In genomic region chr10:78028129-78028528, GRCm38 (mm10) we compare ENCODE assay signal across 8 mouse cellular contexts. TPM values are rescaled to one million over a fixed set of nuclear protein-coding genes. Genes with fewer than 3 reads are reported as not detected.
DNase-seq lines count a peak whose midpoint lies in the region; ATAC-seq and TF ChIP-seq lines count a peak whose summit lies in the region.

No protein-coding gene starts in this region.

- no peaks in the 10 kb centered on the region for H3K4me1 ChIP-seq in embryonic facial prominence, embryonic 11.5 days (ENCODE audit: control insufficient read depth, insufficient read depth, low read length)
- no peaks in the 10 kb centered on the region for H3K4me1 ChIP-seq in heart, embryonic 10.5 days
- H3K4me1 ChIP-seq in liver, postnatal 0 days (ENCODE audit: insufficient read depth), result no peaks in the 10 kb centered on the region
- H3K4me1 ChIP-seq in neural tube, embryonic 14.5 days (ENCODE audit: control insufficient read depth, insufficient read depth, low read length), result no peaks in the 10 kb centered on the region

- no peak overlapping the region for H3ac ChIP-seq in C2C12 (ENCODE audit: control insufficient read depth, insufficient read length, low read depth)

- H3K4me2 ChIP-seq in embryonic facial prominence, embryonic 11.5 days (ENCODE audit: low read depth, low read length), result no peak overlapping the region
- no peak overlapping the region for H3K4me2 ChIP-seq in liver, postnatal 0 days (ENCODE audit: low read depth, low read length)
- H3K4me2 ChIP-seq in neural tube, embryonic 14.5 days (ENCODE audit: low read depth, low read length), result no peak overlapping the region

- no peaks in the 10 kb centered on the region for H3K79me2 ChIP-seq in C2C12 (ENCODE audit: control insufficient read depth, insufficient read depth)

- H3K27ac ChIP-seq in embryonic facial prominence, embryonic 11.5 days (replicated peaks; ENCODE audit: low read depth, low read length), result no peak overlapping the region
- H3K27ac ChIP-seq in heart, embryonic 10.5 days, result no peak overlapping the region
- no peak overlapping the region for H3K27ac ChIP-seq in liver, postnatal 0 days (ENCODE audit: low read depth)
- H3K27ac ChIP-seq in neural tube, embryonic 14.5 days (ENCODE audit: low read depth, low read length), result no peak overlapping the region

- TF ChIP-seq EP300 in liver, postnatal 0 days (IDR thresholded peaks at IDR 0.05; ENCODE audit: low read depth), result no peak

- no peak overlapping the region for H3K4me3 ChIP-seq in C2C12 (ENCODE audit: insufficient read depth, poor library complexity, severe bottlenecking)
- no peak overlapping the region for H3K4me3 ChIP-seq in embryonic facial prominence, embryonic 11.5 days (ENCODE audit: low read depth, low read length)
- H3K4me3 ChIP-seq in heart, embryonic 10.5 days, result no peak overlapping the region
- H3K4me3 ChIP-seq in liver, postnatal 0 days (ENCODE audit: low read depth, low read length), result no peak overlapping the region
- H3K4me3 ChIP-seq in neural tube, embryonic 14.5 days (ENCODE audit: low read depth, low read length), result no peak overlapping the region

- no peaks in the 10 kb centered on the region for H3K9me3 ChIP-seq in embryonic facial prominence, embryonic 11.5 days (replicated peaks; ENCODE audit: control insufficient read depth, low read length)
- H3K9me3 ChIP-seq in heart, embryonic 10.5 days, result no peaks in the 10 kb centered on the region
- no peaks in the 10 kb centered on the region for H3K9me3 ChIP-seq in liver, postnatal 0 days (ENCODE audit: low read length)
- H3K9me3 ChIP-seq in neural tube, embryonic 14.5 days (ENCODE audit: control insufficient read depth, low read length), result no peaks in the 10 kb centered on the region

- ATAC-seq in embryonic facial prominence, embryonic 11.5 days (replicated peaks; ENCODE audit: insufficient number of reproducible peaks, low FRiP score, low TSS enrichment, low read depth), result peak; percentile 72; the same call in 1 of the 2 replicates
- peak; percentile 51; the same call in 1 of the 2 replicates for ATAC-seq in liver, postnatal 0 days
- peak; percentile 82 for ATAC-seq in neural tube, embryonic 14.5 days (ENCODE audit: low read depth)

- TF ChIP-seq CTCF in C2C12 (IDR thresholded peaks at IDR 0.05; ENCODE audit: control insufficient read depth, insufficient read depth, insufficient read length), result peak; percentile 37
- peak; percentile 94 for TF ChIP-seq CTCF in liver, postnatal 0 days (IDR thresholded peaks at IDR 0.05; ENCODE audit: low read depth)

- H3K79me3 ChIP-seq in C2C12 (ENCODE audit: low read depth), result no peaks in the 10 kb centered on the region

- peak; percentile 79 for DNase-seq in adrenal gland, postnatal 10 days
- peak; percentile 89 for DNase-seq in embryonic facial prominence, embryonic 11.5 days (ENCODE audit: low spot score)
- DNase-seq in heart, embryonic 10.5 days (ENCODE audit: low spot score), result peak; percentile 86
- peak; percentile 75 for DNase-seq in kidney, adult 9 months
- peak; percentile 73 for DNase-seq in liver, postnatal 0 days
- DNase-seq in telencephalon, adult 2 months (ENCODE audit: low read depth, low spot score), result peak; percentile 68

- H3K9ac ChIP-seq in embryonic facial prominence, embryonic 11.5 days (replicated peaks; ENCODE audit: low read length), result no peak overlapping the region
- H3K9ac ChIP-seq in liver, postnatal 0 days (replicated peaks), result no peak overlapping the region
- H3K9ac ChIP-seq in neural tube, embryonic 14.5 days (replicated peaks; ENCODE audit: low read depth, low read length), result no peak overlapping the region

- H3K27me3 ChIP-seq in C2C12 (ENCODE audit: control insufficient read depth, insufficient read depth, insufficient read length), result peaks cover 6% of the 10 kb centered on the region
- no peaks in the 10 kb centered on the region; the same call in 1 of the 2 replicates for H3K27me3 ChIP-seq in embryonic facial prominence, embryonic 11.5 days (ENCODE audit: control insufficient read depth, insufficient read depth, low read length)
- peaks cover 3% of the 10 kb centered on the region; the same call in 1 of the 2 replicates for H3K27me3 ChIP-seq in heart, embryonic 10.5 days (ENCODE audit: insufficient read depth, poor library complexity, severe bottlenecking)
- H3K27me3 ChIP-seq in liver, postnatal 0 days (ENCODE audit: insufficient read depth, low read length), result no peaks in the 10 kb centered on the region
- no peaks in the 10 kb centered on the region for H3K27me3 ChIP-seq in neural tube, embryonic 14.5 days (ENCODE audit: control insufficient read depth, insufficient read depth, low read length)

- WGBS in embryonic facial prominence, embryonic 11.5 days, result 8% methylated on average over 5 of the region's 5 CpGs
- WGBS in heart, embryonic 10.5 days, result 6% methylated on average over 5 of the region's 5 CpGs
- WGBS in liver, postnatal 0 days (ENCODE audit: insufficient replicate concordance), result 5% methylated on average over 5 of the region's 5 CpGs
- WGBS in neural tube, embryonic 14.5 days, result 3% methylated on average over 5 of the region's 5 CpGs

- no peaks in the 10 kb centered on the region for H3K36me3 ChIP-seq in C2C12 (ENCODE audit: control insufficient read depth, insufficient read depth)
- H3K36me3 ChIP-seq in embryonic facial prominence, embryonic 11.5 days (replicated peaks; ENCODE audit: control insufficient read depth, insufficient read depth, low read depth, low read length), result no peaks in the 10 kb centered on the region
- H3K36me3 ChIP-seq in heart, embryonic 10.5 days, result no peaks in the 10 kb centered on the region
- H3K36me3 ChIP-seq in liver, postnatal 0 days (replicated peaks; ENCODE audit: insufficient read depth, low read length), result no peaks in the 10 kb centered on the region
- no peaks in the 10 kb centered on the region for H3K36me3 ChIP-seq in neural tube, embryonic 14.5 days (ENCODE audit: control insufficient read depth, insufficient read depth, low read length)

TF ChIP-seq in C2C12, 6 proteins besides CTCF, POLR2A, EP300 and RAD21:
- TF ChIP-seq MAX (IDR thresholded peaks at IDR 0.05) (no peak), MYOD1 (IDR thresholded peaks at IDR 0.05; ENCODE audit: control insufficient read depth, insufficient read length, low read depth) (no peak), USF1 (IDR thresholded peaks at IDR 0.05; ENCODE audit: low read depth) (no peak), MYOG (IDR thresholded peaks at IDR 0.05; ENCODE audit: control insufficient read depth, extremely low read depth, insufficient read length) (no peak), CEBPB (IDR thresholded peaks at IDR 0.05; ENCODE audit: low read depth) (no peak), FOSL1 (IDR thresholded peaks at IDR 0.05; ENCODE audit: insufficient read depth, low read length, poor library complexity, severe bottlenecking) (no peak)

RNA-seq across cellular contexts. Expression of gene Dnmt3l, which starts 13.6 kb away (rescaled TPM):
- not detected for polyA plus RNA-seq in C2C12 (2012; fragmentation: generic; extraction: Trizol)
- total RNA-seq in adrenal gland, postnatal 10 days (2021), result 1 to 10 TPM; 2.4 to 6.4 TPM
- 0.20 TPM in 1 of 2 replicates, not detected in the other for polyA plus RNA-seq in embryonic facial prominence, embryonic 11.5 days (2014; fragmentation: Nextera tagmentation; extraction: Ambion mirVana)
- not detected in 2 replicates for polyA plus RNA-seq in heart, embryonic 10.5 days (2016; fragmentation: Nextera tagmentation; extraction: Ambion mirVana)
- not detected in 2 replicates for polyA plus RNA-seq in liver, postnatal 0 days (2015; fragmentation: Nextera tagmentation; extraction: Ambion mirVana)
- polyA plus RNA-seq in neural tube, embryonic 14.5 days (2014; fragmentation: Nextera tagmentation; extraction: Ambion mirVana), result not detected in 2 replicates

RNA-seq across cellular contexts. Expression of gene Aire, which starts 15.3 kb away (rescaled TPM):
- not detected for polyA plus RNA-seq in C2C12 (2012; fragmentation: generic; extraction: Trizol)
- total RNA-seq in adrenal gland, postnatal 10 days (2021), result under 1 TPM in 1 of 2 experiments, not detected in 1; 0.12 TPM
- 0.11 TPM in 1 of 2 replicates, not detected in the other for polyA plus RNA-seq in embryonic facial prominence, embryonic 11.5 days (2014; fragmentation: Nextera tagmentation; extraction: Ambion mirVana)
- 0.18 and 0.45 TPM in 2 replicates for polyA plus RNA-seq in heart, embryonic 10.5 days (2016; fragmentation: Nextera tagmentation; extraction: Ambion mirVana)
- polyA plus RNA-seq in liver, postnatal 0 days (2015; fragmentation: Nextera tagmentation; extraction: Ambion mirVana), result not detected in 2 replicates
- 0.21 TPM in 2 replicates for polyA plus RNA-seq in neural tube, embryonic 14.5 days (2014; fragmentation: Nextera tagmentation; extraction: Ambion mirVana)

RNA-seq across cellular contexts. Expression of gene Pfkl, which starts 18.2 kb away (rescaled TPM):
- polyA plus RNA-seq in C2C12 (2012; fragmentation: generic; extraction: Trizol), result 45.2 TPM
- 100 to 1,000 TPM; 142 to 172 TPM for total RNA-seq in adrenal gland, postnatal 10 days (2021)
- 108 and 129 TPM in 2 replicates for polyA plus RNA-seq in embryonic facial prominence, embryonic 11.5 days (2014; fragmentation: Nextera tagmentation; extraction: Ambion mirVana)
- polyA plus RNA-seq in heart, embryonic 10.5 days (2016; fragmentation: Nextera tagmentation; extraction: Ambion mirVana), result 264 and 274 TPM in 2 replicates
- 23.5 and 31.3 TPM in 2 replicates for polyA plus RNA-seq in liver, postnatal 0 days (2015; fragmentation: Nextera tagmentation; extraction: Ambion mirVana)
- polyA plus RNA-seq in neural tube, embryonic 14.5 days (2014; fragmentation: Nextera tagmentation; extraction: Ambion mirVana), result 83.2 and 93.9 TPM in 2 replicates

RNA-seq across cellular contexts. Expression of gene Icosl, which starts 41.0 kb away (rescaled TPM):
- 0.06 TPM for polyA plus RNA-seq in C2C12 (2012; fragmentation: generic; extraction: Trizol)
- total RNA-seq in adrenal gland, postnatal 10 days (2021), result 10 to 100 TPM in 1 of 2 experiments, 1 to 10 TPM in 1; 8.6 to 12.6 TPM
- 2.1 and 2.4 TPM in 2 replicates for polyA plus RNA-seq in embryonic facial prominence, embryonic 11.5 days (2014; fragmentation: Nextera tagmentation; extraction: Ambion mirVana)
- 1.4 and 2.1 TPM in 2 replicates for polyA plus RNA-seq in heart, embryonic 10.5 days (2016; fragmentation: Nextera tagmentation; extraction: Ambion mirVana)
- 0.86 and 1.2 TPM in 2 replicates for polyA plus RNA-seq in liver, postnatal 0 days (2015; fragmentation: Nextera tagmentation; extraction: Ambion mirVana)
- 0.56 and 1.1 TPM in 2 replicates for polyA plus RNA-seq in neural tube, embryonic 14.5 days (2014; fragmentation: Nextera tagmentation; extraction: Ambion mirVana)

RNA-seq across cellular contexts. Expression of gene 1810043G02Rik, which starts 49.8 kb away (rescaled TPM):
- polyA plus RNA-seq in C2C12 (2012; fragmentation: generic; extraction: Trizol), result 14.6 TPM
- 10 to 100 TPM; 15.7 to 21.4 TPM for total RNA-seq in adrenal gland, postnatal 10 days (2021)
- polyA plus RNA-seq in embryonic facial prominence, embryonic 11.5 days (2014; fragmentation: Nextera tagmentation; extraction: Ambion mirVana), result 25.8 and 27.9 TPM in 2 replicates
- polyA plus RNA-seq in heart, embryonic 10.5 days (2016; fragmentation: Nextera tagmentation; extraction: Ambion mirVana), result 16.9 and 23.1 TPM in 2 replicates
- 4.0 and 4.4 TPM in 2 replicates for polyA plus RNA-seq in liver, postnatal 0 days (2015; fragmentation: Nextera tagmentation; extraction: Ambion mirVana)
- polyA plus RNA-seq in neural tube, embryonic 14.5 days (2014; fragmentation: Nextera tagmentation; extraction: Ambion mirVana), result 41.3 and 52.6 TPM in 2 replicates
